Mouse (Mus musculus) olfactory bulb, adult 2 months (tissue): ENCODE data around the gene Hist3h2ba. TPM values are rescaled to one million over a fixed set of nuclear protein-coding genes. Genes with fewer than 3 reads are reported as not detected.
A peak's percentile ranks its signal among the peaks of the same experiment; 100 is the strongest.

Experiments used
- H3K27ac ChIP-seq: fragments of 200-500 bp; 2 replicates; pipeline ENCODE4 v1.5.1; 2012; ENCODE audit warnings: low read depth, low read length; ENCODE audit not compliant: insufficient read depth
- H3K4me1 ChIP-seq: fragments of 200-500 bp; 2 replicates; pipeline ENCODE4 v1.6.1; 2012; ENCODE audit warnings: low read length; ENCODE audit not compliant: control insufficient read depth, insufficient read depth
- H3K4me3 ChIP-seq: fragments of 200-500 bp; 2 replicates; pipeline ENCODE4 v1.5.1; 2012; ENCODE audit warnings: mild to moderate bottlenecking, low read depth, low read length, moderate library complexity; ENCODE audit not compliant: insufficient read depth
- CTCF ChIP-seq: fragments of 200-500 bp; IDR thresholded peaks from 2 replicates; pipeline ENCODE4 v1.5.1; 2012; ENCODE audit warnings: low read depth, mild to moderate bottlenecking, low read length, moderate library complexity; ENCODE audit not compliant: insufficient read depth
- POLR2A ChIP-seq: fragments of 200-500 bp; IDR thresholded peaks from 2 replicates; pipeline ENCODE4 v1.6.1; 2012; ENCODE audit warnings: mild to moderate bottlenecking, low read depth, low read length, moderate library complexity; ENCODE audit not compliant: insufficient read depth
- WGBS: fragments of 180-500 bp; shearing (Covaris S2); methylation state at CpG from one replicate; pipeline ENCODE4 v1.1.7; 2018; 5-methylcytosine and 5-hydroxymethylcytosine counted together
- polyA plus RNA-seq: library from polyadenylated mRNA; stranded (reverse); fragments of >200 nt; gene quantifications from 2 replicates; pipeline ENCODE4 v1.2.4, GENCODE M21; 2012; ENCODE audit warnings: low replicate concordance; ENCODE audit not compliant: missing spikeins, insufficient read depth, insufficient read length

The Hist3h2ba gene
- polyA plus RNA-seq, 1 experiment: not detected

DNA sequence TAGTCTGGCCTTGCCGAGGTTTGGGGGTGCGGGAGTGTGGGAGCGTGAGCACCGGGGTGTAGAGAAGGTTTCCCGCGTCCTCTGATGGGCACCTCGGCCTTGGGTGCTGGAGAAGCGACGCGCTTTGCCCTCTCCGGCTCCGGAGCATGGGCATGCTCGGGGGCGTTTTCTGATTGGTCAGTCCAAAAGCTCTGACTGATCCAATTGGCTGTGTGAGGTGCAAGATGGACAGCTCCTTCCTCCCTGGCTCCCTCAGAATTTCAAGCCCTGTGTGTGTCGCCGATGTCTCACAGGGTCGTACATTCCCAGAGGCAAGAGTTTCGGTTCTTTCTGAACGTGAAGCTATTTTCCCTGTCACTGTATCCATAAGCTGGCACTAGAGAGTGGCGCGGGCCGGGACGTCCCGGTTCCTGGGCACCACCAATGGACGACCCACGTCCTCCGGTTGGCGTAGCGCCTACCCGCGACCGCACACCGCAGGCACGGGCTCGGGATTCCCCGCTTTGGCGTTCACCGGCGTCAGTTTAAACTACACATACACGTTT lies 11.3 kb downstream of the Hist3h2ba start:
- peaks cover 19% of the 10 kb centered on the region for H3K4me1 ChIP-seq
- H3K4me3 ChIP-seq: peak overlapping the region; percentile 75
- WGBS: 2% methylated on average over 40 of the region's 40 CpGs
- peak overlapping the region; percentile 47; the same call in 1 of the 2 replicates for H3K27ac ChIP-seq
- TF ChIP-seq CTCF (no peak), POLR2A (0 out of 2 replicates have a peak, but pooled peaks have one; percentile 17)

DNA sequence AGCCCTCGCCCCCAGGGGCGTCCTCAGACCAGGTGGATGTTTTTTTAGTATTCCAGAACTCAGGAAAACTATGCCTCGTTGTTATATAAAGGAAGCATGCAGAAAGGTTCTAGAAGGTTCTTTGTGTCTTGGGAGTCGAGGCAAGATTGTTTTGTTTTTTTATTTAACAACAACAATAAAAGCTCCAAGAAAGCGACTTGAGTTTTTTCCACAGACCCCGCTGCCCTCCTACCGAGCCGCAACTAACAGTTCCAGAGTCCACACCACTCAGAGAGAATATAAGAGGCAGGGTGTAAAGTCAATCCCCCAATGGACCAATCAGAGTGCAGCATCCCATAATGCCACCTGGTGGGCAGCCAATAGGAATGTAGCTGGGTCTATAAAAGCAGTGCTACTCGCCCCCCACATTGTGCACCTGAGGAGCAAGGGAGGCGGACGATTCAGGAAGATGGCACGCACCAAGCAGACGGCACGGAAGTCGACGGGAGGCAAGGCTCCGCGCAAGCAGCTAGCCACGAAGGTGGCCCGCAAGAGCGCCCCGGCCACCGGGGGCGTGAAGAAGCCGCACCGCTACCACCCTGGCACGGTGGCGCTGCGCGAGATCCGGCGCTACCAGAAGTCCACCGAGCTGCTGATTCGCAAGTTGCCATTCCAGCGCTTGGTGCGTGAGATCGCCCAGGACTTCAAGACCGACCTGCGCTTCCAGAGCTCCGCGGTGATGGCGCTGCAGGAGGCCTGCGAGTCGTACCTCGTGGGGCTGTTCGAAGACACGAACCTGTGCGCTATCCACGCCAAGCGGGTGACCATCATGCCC lies 12.9 kb downstream of the Hist3h2ba start:
- 69% methylated on average over 50 of the region's 50 CpGs for WGBS
- peaks cover 19% of the 10 kb centered on the region for H3K4me1 ChIP-seq
- H3K27ac ChIP-seq: no peak overlapping the region
- H3K4me3 ChIP-seq: no peak overlapping the region
- TF ChIP-seq CTCF (no peak), POLR2A (no peak)

DNA sequence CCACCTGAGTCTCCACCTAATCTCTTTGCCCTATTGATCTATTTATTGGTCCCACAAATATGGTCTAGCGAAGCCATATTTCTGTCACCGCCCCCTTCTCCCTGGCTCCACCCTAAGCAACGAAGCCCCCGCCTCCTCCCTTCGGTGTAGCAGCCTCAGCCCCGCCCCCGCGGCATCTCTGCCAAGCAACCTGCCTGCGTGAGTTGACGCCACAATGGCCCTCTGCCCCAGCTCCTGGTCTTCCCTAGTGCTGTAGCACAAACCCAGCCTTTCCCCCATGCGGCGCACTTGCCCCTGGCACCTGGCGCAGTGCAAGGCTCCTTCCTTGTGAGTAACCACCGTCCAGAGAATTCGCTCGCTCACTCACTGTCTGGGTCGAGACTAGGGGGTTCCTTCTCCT lies 14.8 kb downstream of the Hist3h2ba start:
- WGBS: 31% methylated on average over 17 of the region's 17 CpGs
- H3K4me3 ChIP-seq: no peak overlapping the region
- no peak overlapping the region for H3K27ac ChIP-seq
- TF ChIP-seq CTCF: no peak
- no peak for TF ChIP-seq POLR2A
- H3K4me1 ChIP-seq: peaks cover 8% of the 10 kb centered on the region

DNA sequence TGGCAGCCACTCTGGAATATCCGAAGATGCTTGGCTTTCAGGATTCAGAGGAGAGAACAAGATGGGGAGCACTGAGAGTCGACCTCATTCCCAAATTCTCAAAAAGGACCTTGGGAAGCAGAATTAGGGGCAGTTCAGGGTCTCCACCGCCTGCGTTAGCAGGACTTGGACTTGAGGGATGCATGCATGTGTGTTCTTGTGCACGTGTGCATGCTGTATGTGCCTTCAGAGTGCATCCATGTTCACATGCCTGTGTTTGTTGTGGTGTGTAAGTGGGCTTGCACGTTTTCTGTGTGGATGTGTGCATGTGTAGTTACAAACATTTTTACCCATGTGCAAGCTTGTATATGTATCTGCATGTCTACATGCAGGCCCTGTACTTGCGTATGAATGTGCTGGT lies 15.5 kb downstream of the Hist3h2ba start:
- 88% methylated on average over 7 of the region's 7 CpGs for WGBS
- H3K4me1 ChIP-seq: peaks cover 6% of the 10 kb centered on the region
- no peak overlapping the region for H3K4me3 ChIP-seq
- no peak for TF ChIP-seq POLR2A
- no peak for TF ChIP-seq CTCF
- H3K27ac ChIP-seq: no peak overlapping the region

DNA sequence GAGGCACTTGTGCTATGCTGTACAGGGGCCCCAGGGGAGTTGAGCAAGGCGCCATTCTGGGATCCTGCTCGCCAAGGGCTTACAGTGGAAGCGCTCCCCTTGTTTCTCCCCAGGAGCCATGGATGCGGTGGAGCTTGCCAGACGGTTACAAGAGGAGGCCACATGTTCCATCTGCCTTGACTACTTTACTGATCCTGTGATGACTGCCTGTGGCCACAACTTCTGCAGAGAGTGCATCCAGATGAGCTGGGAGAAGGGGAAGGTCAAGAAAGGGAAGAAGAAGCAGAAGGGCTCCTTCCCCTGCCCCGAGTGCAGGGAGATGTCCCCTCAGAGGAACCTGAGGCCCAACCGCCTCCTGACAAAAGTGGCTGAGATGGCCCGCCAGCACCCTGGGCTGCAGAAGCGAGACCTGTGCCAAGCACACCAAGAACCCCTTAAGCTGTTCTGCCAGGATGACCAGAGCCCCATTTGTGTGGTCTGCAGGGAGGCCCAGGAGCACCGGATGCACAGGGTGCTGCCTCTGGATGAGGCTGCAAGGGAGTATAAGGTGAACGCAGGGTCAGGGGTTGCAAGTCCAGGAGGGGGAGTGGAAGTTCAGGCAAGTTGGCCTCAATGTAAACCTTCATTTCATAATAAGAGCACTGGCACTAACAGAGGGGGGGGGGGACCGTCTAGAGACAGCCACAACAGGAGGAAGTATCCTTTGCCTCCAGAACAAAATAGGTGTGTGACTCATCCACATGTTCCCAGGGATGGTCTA lies 16.5 kb downstream of the Hist3h2ba start:
- no peak overlapping the region for H3K4me3 ChIP-seq
- H3K4me1 ChIP-seq: peaks cover 4% of the 10 kb centered on the region
- 60% methylated on average over 12 of the region's 12 CpGs for WGBS
- no peak overlapping the region for H3K27ac ChIP-seq
- TF ChIP-seq POLR2A: no peak
- no peak for TF ChIP-seq CTCF

DNA sequence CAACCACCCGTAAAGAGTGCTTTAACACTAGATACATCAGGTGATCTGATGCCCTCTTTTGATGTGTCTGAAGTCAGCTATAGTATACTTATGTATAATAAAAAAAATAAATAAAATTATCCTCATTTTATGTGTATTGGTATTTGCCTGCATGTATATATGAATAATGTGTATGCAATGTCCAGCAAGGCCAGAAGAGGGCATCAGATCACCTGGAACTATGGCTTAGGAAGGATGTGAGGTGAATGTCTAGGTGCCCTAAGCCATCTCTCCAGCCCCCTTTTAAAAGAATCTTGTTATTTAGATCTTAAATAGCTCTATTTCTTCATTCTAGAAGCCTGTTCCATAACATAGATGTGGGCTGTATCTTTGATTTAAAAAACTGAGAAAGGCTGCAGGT lies 18.6 kb downstream of the Hist3h2ba start:
- TF ChIP-seq POLR2A (no peak), CTCF (no peak)
- Histone ChIP-seq H3K4me3 (no peak overlapping the region), H3K27ac (no peak overlapping the region), H3K4me1 (peaks cover 8% of the 10 kb centered on the region)
- 94% methylated on average over 1 of the region's 1 CpGs for WGBS

DNA sequence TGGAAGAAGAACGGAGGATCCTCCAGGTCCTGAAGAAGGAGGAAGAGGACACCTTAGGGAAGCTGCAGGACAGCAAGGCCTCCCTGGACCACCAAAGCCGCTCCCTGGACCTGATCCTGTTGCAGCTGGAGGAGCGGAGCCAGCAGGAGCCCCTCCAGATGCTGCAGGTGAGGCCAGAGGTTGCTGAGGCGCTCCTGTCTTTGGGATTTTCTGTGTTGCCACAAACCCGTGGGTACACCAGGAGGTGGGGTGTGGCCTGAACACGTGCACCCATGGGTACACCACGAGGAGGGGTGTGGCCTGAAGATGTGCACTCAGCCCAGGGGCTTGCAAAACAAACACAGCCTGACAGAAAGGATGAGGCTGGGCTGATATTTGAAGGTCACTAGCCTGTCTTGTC lies 19.8 kb downstream of the Hist3h2ba start:
- H3K4me3 ChIP-seq: no peak overlapping the region
- no peak for TF ChIP-seq POLR2A
- no peak for TF ChIP-seq CTCF
- WGBS: 81% methylated on average over 7 of the region's 7 CpGs
- H3K27ac ChIP-seq: no peak overlapping the region
- peaks cover 7% of the 10 kb centered on the region for H3K4me1 ChIP-seq

DNA sequence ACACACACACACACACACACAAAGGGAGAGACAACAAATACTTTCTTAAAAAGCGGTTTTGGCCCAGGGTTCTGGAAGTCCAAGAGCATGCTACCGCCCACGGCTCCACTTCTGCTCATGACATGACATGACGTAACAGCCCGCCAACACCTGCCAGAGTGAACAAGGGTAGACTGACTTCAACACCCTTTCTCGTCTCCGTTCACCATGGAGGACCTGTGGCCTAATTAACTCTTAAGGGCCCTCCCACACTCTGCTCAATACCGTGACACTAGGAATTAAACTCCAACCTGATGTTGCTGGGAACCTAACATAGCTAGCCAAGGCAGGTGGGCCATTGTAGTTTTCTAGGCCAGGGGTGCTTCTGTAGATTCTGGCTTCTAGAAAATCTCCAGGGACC lies 20.3 kb downstream of the Hist3h2ba start:
- TF ChIP-seq CTCF (no peak), POLR2A (no peak)
- 0 out of 2 replicates have a peak, but pooled peaks cover 4% of the 10 kb centered on the region for H3K4me1 ChIP-seq
- 76% methylated on average over 8 of the region's 8 CpGs for WGBS
- no peak overlapping the region for H3K27ac ChIP-seq
- H3K4me3 ChIP-seq: no peak overlapping the region

DNA sequence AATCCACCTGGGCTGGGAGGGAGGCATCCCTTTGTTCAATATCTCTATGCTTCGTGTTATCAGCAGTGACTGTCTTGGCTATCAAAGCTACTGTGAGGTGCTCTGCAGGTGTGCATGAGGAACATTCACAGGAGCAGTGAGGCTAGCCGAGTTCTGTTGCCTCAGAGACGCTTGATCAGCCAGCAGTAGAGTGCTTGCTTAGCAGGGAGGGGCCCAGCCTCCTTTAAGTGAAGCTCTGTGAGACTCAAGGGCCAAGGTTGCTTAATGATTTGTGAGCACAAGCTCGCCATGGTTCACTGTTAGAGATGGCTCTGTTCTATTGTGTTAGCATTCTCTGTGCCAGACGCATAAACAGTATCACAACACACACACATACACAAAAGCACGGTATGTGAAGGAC lies 20.9 kb downstream of the Hist3h2ba start:
- WGBS: 70% methylated on average over 6 of the region's 6 CpGs
- TF ChIP-seq CTCF (no peak), POLR2A (no peak)
- no peak overlapping the region for H3K4me3 ChIP-seq
- 0 out of 2 replicates have a peak, but pooled peaks cover 4% of the 10 kb centered on the region for H3K4me1 ChIP-seq
- H3K27ac ChIP-seq: no peak overlapping the region
